Mouse (Mus musculus) brain, embryonic 14.5 days (tissue): Measurements from ENCODE around the gene Atoh7.

Experiments
- CTCF ChIP-seq: fragments of 200-500 bp; IDR thresholded peaks from 2 replicates; pipeline ENCODE4 v1.5.1; 2012; ENCODE audit warnings: inconsistent platforms, mild to moderate bottlenecking, moderate library complexity, borderline replicate concordance; ENCODE audit not compliant: insufficient read depth, insufficient read length; ENCODE audit errors: extremely low read depth
- POLR2A ChIP-seq: fragments of 200-500 bp; IDR thresholded peaks from 2 replicates; pipeline ENCODE4 v1.6.1; 2012; ENCODE audit warnings: mild to moderate bottlenecking, inconsistent platforms, borderline replicate concordance; ENCODE audit not compliant: poor library complexity, insufficient read depth, insufficient read length, severe bottlenecking; ENCODE audit errors: extremely low read depth

DNA sequence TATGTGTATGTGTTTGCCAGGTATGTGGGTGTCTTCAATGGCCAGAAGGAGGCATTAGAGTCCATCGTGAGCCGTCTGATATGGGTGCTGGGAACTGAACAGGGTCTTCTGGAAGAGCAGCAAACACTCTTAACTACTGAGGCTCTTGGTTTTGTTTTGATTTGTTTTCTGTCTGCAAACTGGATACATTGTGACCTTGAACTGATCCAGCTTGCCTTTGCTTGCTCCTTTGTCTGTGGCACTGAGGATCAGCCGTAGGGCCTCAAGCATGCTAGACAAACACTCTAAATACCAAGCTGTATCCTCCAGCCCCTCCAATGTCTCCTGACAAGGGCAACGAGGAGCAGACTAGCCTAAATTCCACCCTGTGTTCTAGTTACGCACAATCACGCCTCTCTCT lies 27.7 kb downstream of the Atoh7 start:
- no peak for TF ChIP-seq CTCF
- TF ChIP-seq POLR2A = no peak
